Mouse (Mus musculus): Measurements from ENCODE around the gene Scyl1. TPM values are rescaled to one million over a fixed set of nuclear protein-coding genes. Genes with fewer than 3 reads are reported as not detected.

Gene Scyl1
- polyA plus RNA-seq, 1 experiment = 113 TPM

GRCm38 (mm10) chr19:5710068-5710467, 61.2 kb downstream of the Scyl1 start:
- H3K27me3 ChIP-seq (ENCODE audit: control insufficient read depth, insufficient read depth, low read length) = no peaks in the 10 kb centered on the region
- WGBS = 97% methylated on average over 6 of the region's 6 CpGs
- H3K27ac ChIP-seq (ENCODE audit: control insufficient read depth, insufficient read depth, low read length) = no peak overlapping the region
- TF ChIP-seq CTCF (IDR thresholded peaks at IDR 0.05; ENCODE audit: borderline replicate concordance, control insufficient read depth, extremely low read depth, insufficient read depth, low read length, poor library complexity) (no peak), POLR2A (IDR thresholded peaks at IDR 0.05; ENCODE audit: control insufficient read depth, extremely low read depth, insufficient read depth, low read length, poor library complexity) (no peak)
- DNase-seq = no peak
- H3K4me3 ChIP-seq (ENCODE audit: control insufficient read depth, insufficient read depth, low read length) = no peak overlapping the region
- no peaks in the 10 kb centered on the region for H3K36me3 ChIP-seq (ENCODE audit: control insufficient read depth, insufficient read depth, low read length)
- peaks cover 14% of the 10 kb centered on the region for H3K4me1 ChIP-seq (replicated peaks; ENCODE audit: control insufficient read depth, insufficient read depth, low read length)

Other genes with a start within 250 kb of the Scyl1 start
- gene Ovol1, start 210.8 kb downstream of the Scyl1 start, polyA plus RNA-seq (2012; rRNA removed) = 1.4 and 1.9 TPM in 2 replicates
- 35.0 and 38.9 TPM in 2 replicates for gene Ap5b1, start 203.4 kb downstream of the Scyl1 start, polyA plus RNA-seq (2012; rRNA removed)
- 87.0 and 96.5 TPM in 2 replicates for gene Rnaseh2c, start 169.5 kb downstream of the Scyl1 start, polyA plus RNA-seq (2012; rRNA removed)
- 90.0 and 106 TPM in 2 replicates for gene Kat5, start 161.2 kb downstream of the Scyl1 start, polyA plus RNA-seq (2012; rRNA removed)
- gene Rela, start 133.9 kb downstream of the Scyl1 start, polyA plus RNA-seq (2012; rRNA removed) = 112 and 142 TPM in 2 replicates
- gene Sipa1, start 107.7 kb downstream of the Scyl1 start, polyA plus RNA-seq (2012; rRNA removed) = 267 and 301 TPM in 2 replicates
- 141 and 144 TPM in 2 replicates for gene Map3k11, start 82.7 kb downstream of the Scyl1 start, polyA plus RNA-seq (2012; rRNA removed)
- gene Pcnx3, start 82.5 kb downstream of the Scyl1 start, polyA plus RNA-seq (2012; rRNA removed) = 421 and 455 TPM in 2 replicates
- 0.97 and 1.0 TPM in 2 replicates for gene Kcnk7, start 67.1 kb downstream of the Scyl1 start, polyA plus RNA-seq (2012; rRNA removed)
- gene Ehbp1l1, start 45.1 kb downstream of the Scyl1 start, polyA plus RNA-seq (2012; rRNA removed) = 55.6 and 61.8 TPM in 2 replicates
- gene Fam89b, start 41.8 kb downstream of the Scyl1 start, polyA plus RNA-seq (2012; rRNA removed) = 300 and 312 TPM in 2 replicates
- 29.5 and 37.7 TPM in 2 replicates for gene Ltbp3, start 30.5 kb downstream of the Scyl1 start, polyA plus RNA-seq (2012; rRNA removed)
- gene Frmd8, start 103.9 kb upstream of the Scyl1 start, polyA plus RNA-seq (2012; rRNA removed) = 121 and 129 TPM in 2 replicates
- gene Slc25a45, start 106.4 kb upstream of the Scyl1 start, polyA plus RNA-seq (2012; rRNA removed) = 57.5 and 57.9 TPM in 2 replicates
- gene Tigd3, start 122.7 kb upstream of the Scyl1 start, polyA plus RNA-seq (2012; rRNA removed) = 4.0 and 4.7 TPM in 2 replicates
- 175 and 194 TPM in 2 replicates for gene Dpf2, start 141.6 kb upstream of the Scyl1 start, polyA plus RNA-seq (2012; rRNA removed)
- gene Cdc42ep2, start 153.4 kb upstream of the Scyl1 start, polyA plus RNA-seq (2012; rRNA removed) = 5.1 and 5.8 TPM in 2 replicates
- gene Pola2, start 192.8 kb upstream of the Scyl1 start, polyA plus RNA-seq (2012; rRNA removed) = 115 and 120 TPM in 2 replicates
- 0.06 and 0.20 TPM in 2 replicates for gene Slc22a20, start 214.7 kb upstream of the Scyl1 start, polyA plus RNA-seq (2012; rRNA removed)
- gene Capn1, start 244.5 kb upstream of the Scyl1 start, polyA plus RNA-seq (2012; rRNA removed) = 98.2 and 101 TPM in 2 replicates

Data from thymus, adult 2 months (tissue).